Mouse (Mus musculus) CD4-positive naive resting alpha-beta T cell, adult 76 days (primary cell): ENCODE measurements around the gene Snx14. TPM values are rescaled to one million over a fixed set of nuclear protein-coding genes. Genes with fewer than 3 reads are reported as not detected.

Experiments
- total RNA-seq: library from RNA; stranded (reverse); gene quantifications from one replicate; pipeline ENCODE4 v1.2.4, GENCODE M21; 2023

Snx14 gene
- 23.8 TPM for total RNA-seq

DNA sequence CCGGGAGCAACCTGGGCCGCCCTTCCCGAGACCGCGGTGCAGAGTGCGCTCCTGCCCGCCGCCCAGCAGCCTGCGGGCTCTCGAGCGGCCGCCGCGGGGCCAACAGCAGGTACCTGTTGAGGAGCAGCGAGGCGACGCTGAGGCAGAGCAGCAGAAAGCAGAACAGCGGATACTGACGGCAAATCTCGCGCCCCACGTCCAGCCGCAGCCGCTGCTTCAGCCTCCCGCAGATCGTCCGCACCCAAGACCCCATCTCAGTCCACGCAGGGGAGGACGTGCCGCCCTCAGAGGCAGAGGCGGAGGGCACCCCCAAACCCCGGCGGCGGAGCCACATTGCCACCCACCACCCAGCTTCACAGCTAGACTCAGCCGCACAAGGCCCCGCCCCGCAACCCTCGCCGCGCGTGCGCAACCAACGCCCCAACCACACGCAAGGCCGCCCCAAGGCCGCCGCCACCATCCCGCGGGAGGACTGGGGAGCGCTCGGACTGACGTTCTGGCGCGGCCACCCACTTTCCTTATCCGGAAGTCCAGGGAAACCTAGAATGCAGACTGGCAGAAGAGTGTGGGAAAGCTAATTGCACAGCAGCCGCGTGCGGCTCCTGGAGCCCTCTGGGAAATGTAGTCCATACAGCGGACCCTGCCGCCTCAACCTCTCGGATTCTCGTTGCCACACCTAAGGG, at the start of gene Snx14:
Snx14 (minus strand) TSS at position 404 of the 683 bp plus-strand sequence.

DNA sequence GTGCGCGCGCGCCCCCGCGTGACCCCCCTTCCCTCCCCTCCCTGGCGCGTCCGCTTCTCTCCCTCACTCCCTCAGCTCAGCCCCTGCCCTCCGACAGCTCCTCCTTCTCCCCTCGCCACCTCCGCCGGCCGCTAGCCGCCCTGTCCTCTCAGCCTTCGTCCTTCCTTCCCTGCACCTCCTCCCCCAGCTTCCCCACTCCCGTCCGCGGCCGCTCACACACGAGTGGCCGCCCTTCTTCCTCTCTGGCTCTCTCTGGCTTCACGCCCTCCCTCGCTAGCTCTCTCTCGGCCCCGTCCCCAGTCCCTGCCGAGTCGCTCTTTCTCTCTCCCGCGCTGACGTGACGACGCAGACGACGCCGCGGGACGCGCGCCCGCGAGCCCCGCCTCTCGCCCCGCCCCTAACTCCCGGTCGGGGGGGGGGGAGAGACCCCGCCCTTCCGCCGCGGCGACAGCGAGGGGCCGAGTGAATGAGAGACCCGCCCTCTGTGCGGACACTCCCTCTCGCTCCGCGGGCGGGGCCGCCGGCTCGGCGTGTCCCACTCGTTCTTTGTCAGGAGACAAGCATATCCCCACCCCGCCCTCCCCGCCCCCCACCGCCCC, 43.6 kb upstream of the Snx14 start, which contains the start of gene Syncrip:
Syncrip (minus strand) TSS at position 345 of the 599 bp plus-strand sequence.

DNA sequence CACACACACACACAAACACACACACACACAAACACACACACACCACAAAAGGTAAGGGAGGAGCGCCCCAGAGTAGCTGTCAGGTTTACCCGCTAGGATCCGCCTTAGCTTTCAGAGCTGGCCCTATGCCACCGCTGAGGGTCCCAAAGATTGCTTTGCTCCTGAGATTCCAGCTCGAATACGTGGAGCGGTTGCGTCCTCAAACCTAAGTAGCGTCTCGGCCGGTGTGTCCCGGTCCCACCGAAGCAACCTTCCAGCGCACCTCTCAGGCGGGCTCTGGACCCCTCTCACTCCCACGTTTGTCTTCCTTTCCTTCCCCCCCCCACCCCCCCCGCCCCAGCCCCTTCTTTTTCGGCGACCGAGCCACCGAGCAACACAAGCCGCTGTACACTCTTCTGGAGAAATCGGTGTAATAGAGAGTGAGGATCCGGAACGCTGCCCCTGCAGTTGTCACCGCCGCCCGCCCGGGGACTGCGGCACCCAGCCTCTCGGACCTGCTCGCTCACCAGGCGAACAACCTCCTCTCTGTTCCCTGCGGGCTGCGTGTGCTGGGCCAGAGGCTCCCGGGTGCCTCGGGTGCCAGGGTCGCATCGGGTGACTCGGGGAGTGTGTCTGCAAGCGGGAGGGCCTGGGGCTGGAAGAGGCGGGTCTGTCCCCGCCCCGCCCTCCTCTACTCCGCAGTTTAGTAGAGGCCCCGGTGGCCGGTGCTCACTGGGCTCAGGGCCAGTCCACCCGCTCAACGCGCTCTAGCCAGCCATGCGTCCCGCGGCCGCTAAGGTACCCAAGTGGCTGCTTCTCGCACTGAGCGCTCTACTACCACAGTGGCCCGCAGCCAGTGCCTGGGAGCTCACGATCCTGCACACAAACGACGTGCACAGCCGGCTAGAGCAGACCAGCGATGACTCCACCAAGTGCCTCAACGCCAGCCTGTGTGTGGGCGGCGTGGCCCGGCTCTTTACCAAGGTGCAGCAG, 111.5 kb downstream of the Snx14 start, which contains the start of gene Nt5e:
Nt5e (plus strand) TSS at position 268 of the 972 bp plus-strand sequence.

Other genes starting within 250 kb of the Snx14 start
- gene Nt5e, start 111.8 kb downstream of the Snx14 start, total RNA-seq: 29.5 TPM
- gene Gm20537, start 17.7 kb upstream of the Snx14 start, total RNA-seq: not detected
- 137 TPM for gene Syncrip, start 43.6 kb upstream of the Snx14 start, total RNA-seq
- gene Zfp949, start 109.1 kb upstream of the Snx14 start, total RNA-seq: 10.0 TPM
- gene Trim43a, start 141.9 kb upstream of the Snx14 start, total RNA-seq: not detected